Mouse (Mus musculus) fibroblast of lung, adult 2 months (primary cell): ENCODE measurements at regions not wholly inside any gene's neighbourhood (a gene's known extent, or its start where the extent isn't known, plus 50 kb on each side); places are given as distances from the start of the nearest gene placed in this dataset.
"Not testable (repeated sequence)": the region's sequence is repeated elsewhere in the genome, so short reads cannot be mapped to it uniquely, and the experiment has no call there.

Experiments used
- DNase-seq: peaks from one replicate; pipeline ENCODE4 v3.0.0-alpha.2; 2011; ENCODE audit warnings: low read depth

GRCm38 (mm10) chr13:75483157-75483915 is 223.2 kb upstream of the Ell2 start:
- DNase-seq: not testable (repeated sequence)

DNA sequence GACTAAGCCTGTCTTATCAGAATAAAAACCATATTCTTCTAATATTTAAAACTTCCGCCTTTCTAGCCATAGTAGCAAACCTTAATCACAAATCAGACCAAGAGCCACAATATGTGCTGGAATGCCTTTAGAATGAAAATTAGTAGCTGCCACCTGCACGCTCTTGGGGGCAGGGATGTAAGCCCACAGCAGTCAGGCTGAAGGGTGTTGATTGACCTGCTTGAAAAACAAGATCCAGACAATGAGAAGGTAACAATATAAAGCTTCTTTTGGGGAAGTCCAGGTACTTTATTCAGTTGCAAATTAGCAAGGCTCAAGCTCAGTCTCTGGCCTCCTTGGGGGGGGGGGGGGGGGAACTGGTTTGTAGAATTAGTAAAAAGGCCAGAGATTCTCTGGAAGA is 222.3 kb upstream of the Ell2 start:
- not testable (repeated sequence) for DNase-seq

DNA sequence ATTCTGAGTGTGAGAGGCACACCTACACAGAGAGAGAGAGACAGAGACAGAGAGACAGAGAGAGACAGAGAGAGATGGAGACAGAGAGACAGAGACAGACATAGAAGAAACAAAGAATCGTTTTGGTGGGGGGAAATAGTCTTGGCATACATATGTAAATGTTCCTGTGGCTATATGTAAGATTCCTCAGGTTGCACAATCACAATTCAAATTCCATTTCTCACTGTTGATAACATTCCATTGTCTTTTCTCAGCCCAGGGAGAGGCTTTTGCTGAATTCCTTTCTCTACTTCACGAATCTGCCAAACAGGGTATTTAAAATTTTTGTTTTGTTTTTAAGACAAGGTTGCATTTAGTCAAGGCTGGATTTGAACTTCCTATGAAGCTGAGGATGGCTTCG is 205.0 kb upstream of the Ell2 start:
- DNase-seq: no peak

DNA sequence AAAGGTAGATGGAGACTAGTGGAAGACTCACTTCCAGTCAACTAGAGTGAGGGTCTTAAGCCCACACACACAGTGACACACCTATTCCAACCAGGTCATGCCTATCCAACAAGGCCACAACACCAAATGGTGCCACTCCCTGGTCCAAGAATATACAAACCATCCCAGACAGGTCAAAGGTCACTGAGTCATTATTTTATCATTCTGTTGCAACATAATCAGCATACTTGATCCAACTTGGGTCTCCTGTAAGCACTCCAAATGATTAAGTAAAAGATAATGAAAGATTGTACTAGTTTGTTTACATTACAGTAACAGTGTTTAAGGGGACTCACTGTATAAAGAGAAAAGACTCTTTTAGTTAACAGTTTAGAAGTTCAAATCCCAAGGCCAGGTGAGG is 203.2 kb upstream of the Ell2 start:
- DNase-seq: no peak

DNA sequence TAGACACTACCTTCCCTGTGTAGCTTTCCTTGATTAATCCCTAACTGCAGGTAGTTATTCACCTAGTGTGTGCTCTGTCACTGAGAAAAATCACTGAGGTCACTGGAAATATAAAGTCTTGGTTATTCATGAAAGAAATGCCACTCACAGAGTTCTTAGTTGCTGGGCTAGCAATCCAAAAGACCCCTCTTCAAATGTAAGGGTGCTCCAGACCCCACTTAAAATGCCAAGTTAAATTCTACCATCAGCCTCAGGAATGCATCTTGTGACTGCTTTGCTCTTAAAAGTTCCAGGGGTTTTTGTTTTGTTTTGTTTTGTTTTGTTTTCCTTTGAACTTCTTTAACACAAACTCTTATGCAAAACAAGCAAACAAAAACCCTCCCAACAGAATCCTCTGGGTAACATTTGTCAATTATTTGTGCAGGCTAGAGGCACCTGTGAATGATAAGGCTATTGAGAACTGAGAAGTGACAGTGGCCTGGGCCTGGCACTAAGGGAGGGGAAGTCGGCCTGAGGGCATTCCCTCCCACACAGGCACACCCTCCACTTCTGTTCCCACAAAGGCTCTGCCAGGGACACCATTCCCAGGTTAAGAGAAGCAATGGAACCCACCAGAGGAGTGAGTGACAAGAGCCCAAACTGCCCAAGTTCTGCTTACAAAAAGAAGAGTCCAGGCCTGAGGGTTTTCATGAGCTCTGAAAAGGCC is 192.1 kb upstream of the Ell2 start:
- no peak for DNase-seq

- no peak for DNase-seq
Measured at GRCm38 (mm10) chr13:75523293-75524278, 183.0 kb upstream of the Ell2 start.

- DNase-seq: no peak
Measured at GRCm38 (mm10) chr13:75524481-75524880, 182.1 kb upstream of the Ell2 start.

- DNase-seq: no peak
Measured at GRCm38 (mm10) chr13:75531566-75531965, 175.0 kb upstream of the Ell2 start.

DNA sequence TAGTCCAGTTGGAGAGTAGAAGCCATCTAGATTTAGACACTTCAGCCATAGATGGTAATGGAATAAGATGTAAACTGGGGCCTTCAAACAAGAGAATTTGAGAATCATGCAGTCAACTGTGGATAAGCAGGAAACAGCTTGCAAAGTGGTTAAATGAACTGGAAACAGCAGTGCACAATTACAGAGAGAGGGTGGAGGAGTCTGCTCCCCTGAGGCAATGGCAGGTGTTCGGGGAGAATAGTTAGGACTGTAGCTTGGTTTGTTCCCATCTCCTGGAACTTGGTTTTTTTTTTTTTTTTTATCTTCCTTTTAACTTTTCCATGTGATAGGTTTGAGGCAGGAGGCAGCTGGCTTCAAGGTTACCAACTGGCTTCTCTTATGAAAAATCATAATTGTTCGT is 165.1 kb upstream of the Ell2 start:
- DNase-seq: no peak

DNA sequence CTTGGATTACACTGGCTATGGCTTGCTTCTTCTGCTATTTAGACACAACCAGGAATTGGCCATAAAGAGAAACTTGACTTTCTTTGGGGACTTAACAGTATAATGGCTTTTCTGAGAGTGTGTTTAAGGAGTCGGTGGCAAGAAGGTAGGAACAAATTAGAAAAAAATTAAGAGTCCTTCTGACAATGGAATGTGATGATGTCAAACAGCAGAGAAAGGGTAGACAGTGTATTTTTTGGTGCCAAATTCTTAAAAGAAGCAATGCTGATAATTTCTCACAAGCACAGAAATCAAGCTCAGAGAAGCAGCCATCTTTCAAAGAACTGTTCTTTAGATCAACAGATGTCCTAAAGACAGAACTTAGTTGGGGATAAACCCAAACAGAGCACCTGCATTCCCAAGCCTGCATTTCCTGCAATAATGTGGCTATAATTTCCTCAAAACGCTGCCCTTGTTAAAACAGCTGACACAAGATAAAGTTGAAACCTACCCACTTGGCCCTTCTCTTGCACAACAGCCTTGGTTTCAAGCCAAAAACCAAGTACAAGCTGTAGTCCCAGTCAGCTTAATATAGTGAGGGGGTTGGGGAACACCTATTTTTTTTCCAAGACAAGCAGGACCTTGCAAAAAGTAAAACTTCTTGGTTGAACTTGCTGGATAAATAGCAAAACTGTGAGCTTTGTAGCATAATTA is 164.2 kb upstream of the Ell2 start:
- peak; percentile 56 for DNase-seq

GRCm38 (mm10) chr13:75542946-75543327 is 163.6 kb upstream of the Ell2 start:
- no peak for DNase-seq

GRCm38 (mm10) chr13:75543595-75543994 is 163.0 kb upstream of the Ell2 start:
- DNase-seq: no peak

DNA sequence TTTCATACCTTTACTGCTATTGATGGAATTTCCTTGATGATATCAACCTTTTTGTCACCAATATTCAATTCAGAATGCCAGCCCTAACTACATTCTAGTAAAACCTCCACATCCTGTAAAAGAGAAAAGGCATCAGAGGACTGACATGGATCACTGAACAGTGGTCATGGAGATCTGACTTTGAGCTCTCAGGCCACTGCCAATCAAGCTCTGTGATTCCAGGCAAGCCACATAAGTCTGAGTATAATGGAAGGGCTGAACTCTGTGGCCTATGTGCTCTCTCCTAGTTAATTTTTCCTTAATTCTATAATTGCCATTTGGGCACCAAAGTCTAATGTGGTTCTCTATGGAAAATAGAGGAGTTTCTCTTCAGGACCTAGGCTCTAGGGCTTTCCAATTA is 161.8 kb upstream of the Ell2 start:
- DNase-seq: no peak

GRCm38 (mm10) chr13:75547791-75548190 is 158.8 kb upstream of the Ell2 start:
- no peak for DNase-seq

DNA sequence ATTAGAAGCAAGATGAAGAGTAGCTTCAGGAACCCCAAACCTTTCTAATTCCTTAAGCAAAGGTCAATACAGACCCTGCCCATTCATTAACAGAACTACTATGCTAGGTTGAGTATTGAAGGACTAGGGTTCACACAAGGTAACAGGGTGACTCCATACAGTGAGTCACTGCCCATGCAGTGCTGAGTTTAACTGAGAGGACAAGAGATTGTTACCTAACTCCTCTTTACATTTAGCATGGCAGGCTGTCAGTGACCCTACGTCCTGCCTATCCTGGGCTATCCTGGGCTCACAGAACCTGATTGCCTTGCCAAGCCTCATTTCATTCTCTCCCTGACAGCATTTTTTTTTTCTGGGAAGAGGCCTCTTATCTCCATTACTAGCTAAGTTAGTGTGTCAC is 127.6 kb upstream of the Ell2 start:
- DNase-seq: no peak

DNA sequence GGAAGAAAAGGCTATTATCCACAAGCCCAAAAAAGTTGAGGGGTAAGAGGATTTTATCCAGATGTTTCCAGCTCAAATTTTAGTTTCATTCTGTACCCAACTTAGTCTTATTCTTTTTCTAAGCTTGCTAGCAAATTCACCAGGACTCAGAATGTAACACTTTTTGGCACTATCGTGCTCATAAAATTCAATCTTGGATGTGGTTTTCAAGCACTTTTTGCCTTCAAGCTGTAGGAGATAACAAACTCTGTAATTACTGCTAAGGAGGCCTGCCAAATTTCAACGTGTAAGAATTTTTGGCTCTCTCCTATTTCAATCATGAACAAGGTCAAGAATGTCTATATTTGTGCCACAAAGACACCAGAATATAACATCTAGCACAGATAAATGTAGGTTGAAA is 115.7 kb upstream of the Ell2 start:
- DNase-seq: no peak

GRCm38 (mm10) chr13:75596856-75597255 is 109.7 kb upstream of the Ell2 start:
- DNase-seq: no peak

DNA sequence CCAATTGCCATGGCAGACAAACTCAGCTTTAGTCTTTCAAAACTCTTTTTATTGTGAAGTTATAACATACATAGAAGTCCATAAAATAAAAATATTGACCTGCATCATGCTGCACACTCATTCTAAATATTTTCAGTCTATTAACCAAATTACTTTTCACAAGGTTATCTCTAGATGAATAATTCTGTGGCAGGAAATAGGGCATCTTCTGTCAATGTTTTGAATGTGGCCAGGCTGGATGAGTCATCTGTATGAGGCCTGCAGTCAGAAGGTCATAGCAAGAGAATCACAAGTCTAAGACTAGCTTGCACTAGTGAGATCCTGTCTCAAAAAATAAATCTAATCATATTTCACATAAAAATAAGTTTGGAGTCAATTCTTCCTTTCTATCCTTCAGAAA is 108.4 kb upstream of the Ell2 start:
- no peak for DNase-seq

DNA sequence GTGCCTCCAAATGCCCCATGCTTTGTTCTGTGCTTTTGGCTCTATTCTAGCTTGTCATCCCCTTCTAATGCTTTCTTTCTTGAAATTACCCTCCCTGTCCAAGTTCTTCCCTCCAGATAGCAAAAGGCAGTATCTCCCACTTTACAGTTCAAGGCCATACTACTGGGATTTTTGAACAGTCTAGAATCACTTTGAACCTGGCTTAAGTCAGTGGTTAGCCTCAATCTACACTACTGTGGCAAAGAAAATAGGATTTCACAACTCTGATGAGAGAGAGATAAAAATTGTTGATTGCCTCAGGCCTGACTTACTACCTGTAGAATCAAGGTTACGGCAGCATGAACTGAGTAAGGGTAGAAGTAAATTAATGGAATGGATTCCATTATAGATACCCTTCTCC is 107.9 kb upstream of the Ell2 start:
- no peak for DNase-seq

DNA sequence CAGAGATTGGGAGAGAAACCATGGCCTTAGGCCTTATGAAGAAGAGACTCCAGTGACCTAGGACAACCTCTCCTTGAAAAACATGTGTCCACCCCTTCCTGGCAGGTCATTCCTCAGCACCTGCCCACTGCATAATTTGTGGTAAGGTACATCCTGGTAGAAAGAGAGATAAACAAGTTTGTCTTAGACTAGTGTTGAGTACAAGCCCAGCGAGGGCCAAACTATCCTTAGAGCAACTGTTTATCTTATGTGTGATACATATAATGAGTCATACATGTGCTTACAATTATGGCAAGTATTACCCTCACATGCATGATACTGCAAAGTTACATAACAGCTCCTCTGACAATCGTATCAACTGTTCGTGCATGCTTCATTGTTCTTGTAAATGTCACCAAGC is 83.3 kb upstream of the Ell2 start:
- no peak for DNase-seq

- DNase-seq: no peak
Measured at GRCm38 (mm10) chr13:75627405-75627804, 79.2 kb upstream of the Ell2 start.

- DNase-seq: no peak
Measured at GRCm38 (mm10) chr13:75631048-75631447, 75.5 kb upstream of the Ell2 start.
